Mouse (Mus musculus) CH12.LX (cell line): Measurements from ENCODE around the gene Cacna1c. TPM values are rescaled to one million over a fixed set of nuclear protein-coding genes. Genes with fewer than 3 reads are reported as not detected.

Source experiments
- DNase-seq: peaks from one replicate; pipeline ENCODE4 v3.0.0-alpha.2; 2013; ENCODE audit errors: extremely low read depth
- H3K27ac ChIP-seq: 2 replicates; pipeline ENCODE4 v1.5.1; 2012; ENCODE audit warnings: low read depth, mild to moderate bottlenecking, control low read depth, moderate library complexity; ENCODE audit not compliant: insufficient read depth
- H3K27me3 ChIP-seq: replicated peaks from 2 replicates; pipeline ENCODE3; 2012; ENCODE audit warnings: inconsistent platforms
- H3K36me3 ChIP-seq, 2 experiments: replicated peaks in 1 of 2; 2 replicates each; pipeline versions ENCODE3 to v1.6.1; 2012; ENCODE audit warnings: inconsistent platforms in 1 of 2, low read length in 1 of 2, mild to moderate bottlenecking in 1 of 2, mixed read lengths in 1 of 2, moderate library complexity in 1 of 2; ENCODE audit not compliant: control insufficient read depth in 1 of 2, insufficient read depth in 1 of 2
- H3K4me1 ChIP-seq, 2 experiments: 2 replicates each; pipeline ENCODE4 v1.6.1; 2012; ENCODE audit warnings: inconsistent platforms in 1 of 2, moderate library complexity in 1 of 2; ENCODE audit not compliant: insufficient read depth in 2 of 2, control insufficient read depth in 1 of 2
- H3K4me2 ChIP-seq: 2 replicates; pipeline ENCODE4 v1.6.1; 2012; ENCODE audit warnings: low read depth, mild to moderate bottlenecking, control low read depth; ENCODE audit not compliant: poor library complexity, insufficient read depth, severe bottlenecking
- H3K4me3 ChIP-seq, 3 experiments: fragments of 150-350 bp in 1 of 3; sonication (generic) in 1 of 3; replicated peaks in 1 of 3; 2 replicates each; pipeline versions ENCODE3 to v1.5.1; 2011 to 2012; ENCODE audit warnings: low read depth in 2 of 3, low read length in 2 of 3, mild to moderate bottlenecking in 2 of 3, moderate library complexity in 2 of 3, control low read depth in 1 of 3, improper control_type of control experiment in 1 of 3, inconsistent platforms in 1 of 3, mixed read lengths in 1 of 3; ENCODE audit not compliant: poor library complexity in 1 of 3
- H3K79me2 ChIP-seq: replicated peaks from 2 replicates; pipeline ENCODE4 v1.6.1; 2012; ENCODE audit warnings: mild to moderate bottlenecking, moderate library complexity; ENCODE audit not compliant: control insufficient read depth, poor library complexity, insufficient read depth, severe bottlenecking; ENCODE audit errors: extremely low read depth
- H3K9ac ChIP-seq: 2 replicates; pipeline ENCODE4 v1.6.1; 2012; ENCODE audit warnings: low read depth, mild to moderate bottlenecking, control low read depth, moderate library complexity; ENCODE audit not compliant: insufficient read depth
- H3K9me3 ChIP-seq: replicated peaks from 2 replicates; pipeline ENCODE3; 2012; ENCODE audit warnings: low read length, inconsistent platforms, mixed read lengths
- CHD1 ChIP-seq: IDR thresholded peaks from 2 replicates; pipeline ENCODE4 v1.6.1; 2012; ENCODE audit warnings: low read depth, low read length, improper control_type of control experiment, inconsistent platforms
- CHD2 ChIP-seq: IDR thresholded peaks from 2 replicates; pipeline ENCODE4 v1.6.1; 2011; ENCODE audit warnings: low read length, improper control_type of control experiment
- CTCF ChIP-seq, 2 experiments: IDR thresholded peaks in 1 of 2; conservative IDR thresholded peaks in 1 of 2; 2 replicates each; pipeline ENCODE4 v1.5.1; 2011 to 2012; ENCODE audit warnings: low read depth in 2 of 2, low read length in 2 of 2, improper control_type of control experiment in 1 of 2, inconsistent platforms in 1 of 2, mild to moderate bottlenecking in 1 of 2, moderate library complexity in 1 of 2
- ELF1 ChIP-seq: IDR thresholded peaks from 2 replicates; pipeline ENCODE4 v1.6.1; 2014; ENCODE audit warnings: low read depth, mild to moderate bottlenecking, inconsistent platforms, low read length, improper control_type of control experiment
- EP300 ChIP-seq: IDR thresholded peaks from 2 replicates; pipeline ENCODE4 v1.6.1; 2011; ENCODE audit warnings: low read length, improper control_type of control experiment
- ETS1 ChIP-seq: conservative IDR thresholded peaks from 2 replicates; pipeline ENCODE4 v1.6.1; 2012; ENCODE audit warnings: low read depth, mild to moderate bottlenecking, inconsistent platforms, low read length, improper control_type of control experiment, moderate library complexity
- JUN ChIP-seq: IDR thresholded peaks from 2 replicates; pipeline ENCODE4 v1.6.1; 2011; ENCODE audit warnings: low read depth, mild to moderate bottlenecking, low read length, improper control_type of control experiment, moderate library complexity; ENCODE audit not compliant: insufficient read depth
- MAFK ChIP-seq: IDR thresholded peaks from 2 replicates; pipeline ENCODE4 v1.6.1; 2011; ENCODE audit warnings: low read length, improper control_type of control experiment; ENCODE audit not compliant: insufficient replicate concordance
- MAZ ChIP-seq: IDR thresholded peaks from 2 replicates; pipeline ENCODE4 v1.6.1; 2012; ENCODE audit warnings: low read depth, mild to moderate bottlenecking, inconsistent platforms, low read length, improper control_type of control experiment, moderate library complexity
- MEF2A ChIP-seq: IDR thresholded peaks from 2 replicates; pipeline ENCODE4 v1.6.1; 2014; ENCODE audit warnings: low read depth, mild to moderate bottlenecking, inconsistent platforms, low read length, improper control_type of control experiment, borderline replicate concordance
- MYC ChIP-seq: IDR thresholded peaks from 2 replicates; pipeline ENCODE4 v1.6.1; 2011; ENCODE audit warnings: low read depth, mild to moderate bottlenecking, improper control_type of control experiment, low read length
- PAX5 ChIP-seq: IDR thresholded peaks from 2 replicates; pipeline ENCODE4 v1.6.1; 2012; ENCODE audit warnings: low read length, inconsistent platforms, mixed read lengths
- POLR2A ChIP-seq: IDR thresholded peaks from 2 replicates; pipeline ENCODE4 v1.6.1; 2011; ENCODE audit warnings: low read depth, mild to moderate bottlenecking, improper control_type of control experiment, low read length
- POLR2AphosphoS2 ChIP-seq: IDR thresholded peaks from 2 replicates; pipeline ENCODE4 v1.6.1; 2011; ENCODE audit warnings: low read depth, low read length, improper control_type of control experiment
- RAD21 ChIP-seq: IDR thresholded peaks from 2 replicates; pipeline ENCODE4 v1.6.1; 2011; ENCODE audit warnings: low read depth, mild to moderate bottlenecking, low read length, improper control_type of control experiment, moderate library complexity
- TBP ChIP-seq: conservative IDR thresholded peaks from 2 replicates; pipeline ENCODE4 v1.6.1; 2011; ENCODE audit warnings: low read depth, low read length, improper control_type of control experiment
- TCF12 ChIP-seq: IDR thresholded peaks from 2 replicates; pipeline ENCODE4 v1.6.1; 2014; ENCODE audit warnings: low read depth, mild to moderate bottlenecking, inconsistent platforms, low read length, improper control_type of control experiment
- UBTF ChIP-seq: IDR thresholded peaks from 2 replicates; pipeline ENCODE4 v1.6.1; 2012; ENCODE audit warnings: low read depth, mild to moderate bottlenecking, inconsistent platforms, low read length, improper control_type of control experiment, moderate library complexity
- USF1 ChIP-seq: IDR thresholded peaks from 2 replicates; pipeline ENCODE4 v1.6.1; 2014; ENCODE audit warnings: low read depth, mild to moderate bottlenecking, inconsistent platforms, low read length, improper control_type of control experiment
- ZC3H11A ChIP-seq: IDR thresholded peaks from 2 replicates; pipeline ENCODE4 v1.6.1; 2012; ENCODE audit warnings: low read depth, mild to moderate bottlenecking, inconsistent platforms, low read length, improper control_type of control experiment
- ZKSCAN1 ChIP-seq: IDR thresholded peaks from 2 replicates; pipeline ENCODE4 v1.6.1; 2012; ENCODE audit warnings: low read depth, inconsistent platforms, low read length, improper control_type of control experiment, borderline replicate concordance
- ZMIZ1 ChIP-seq: IDR thresholded peaks from 2 replicates; pipeline ENCODE4 v1.6.1; 2012; ENCODE audit warnings: low read depth, mild to moderate bottlenecking, inconsistent platforms, low read length, improper control_type of control experiment
- dilution Hi-C: fragments of 300-500 bp; cut with MboI; formaldehyde crosslinking; loops from 2 replicates; pipeline ENCODE4 v1.14.3; 2020; ENCODE audit warnings: low sequenced_read_pairs; ENCODE audit not compliant: extremely low pct_unique_long_range_greater_than_20kb, extremely low pct_ligation_motif_present
- in situ Hi-C: fragments of 300-500 bp; cut with MboI; formaldehyde crosslinking; loops from 3 replicates; pipeline ENCODE4 v1.14.3; 2019; ENCODE audit warnings: low sequenced_read_pairs, low pct_ligation_motif_present, low pct_unique_long_range_greater_than_20kb, mixed read lengths
- polyA plus RNA-seq: library from polyadenylated mRNA; unstranded; fragments of >175 nt; gene quantifications from 2 replicates; pipeline ENCODE4 v1.2.1, GENCODE M21; 2012; ENCODE audit warnings: low read depth; ENCODE audit not compliant: insufficient read length
- total RNA-seq, 2 experiments: library from RNA; depleted of rRNA; stranded (reverse); fragments of 300-350 nt in 1 of 2; fragments of >200 nt in 1 of 2; gene quantifications; 2 replicates each; pipeline ENCODE4 v1.2.3; 2012 to 2014

The Cacna1c gene
- total and polyA plus RNA-seq, 3 experiments = 0.04 TPM; not detected in 2

GRCm38 (mm10) chr6:118817928-118818503 is 378.2 kb downstream of the Cacna1c start:
- H3K27me3 ChIP-seq = peaks cover 73% of the 10 kb centered on the region
- no peak for DNase-seq
- no peaks in the 10 kb centered on the region for H3K9me3 ChIP-seq
- H3K4me3 ChIP-seq = no peak overlapping the region
- no peaks in the 10 kb centered on the region for H3K79me2 ChIP-seq
- dilution Hi-C loops (no loop called here), in situ Hi-C loops (no loop called here)
- no peak overlapping the region for H3K9ac ChIP-seq
- TF ChIP-seq EP300 (no peak), ETS1 (no peak), MAZ (no peak), JUN (no peak), CTCF (conservative IDR thresholded peaks at IDR 0.05 in 1 of 2, IDR thresholded peaks at IDR 0.05 in 1 of 2; ENCODE audit: low read depth in 2 of 2, low read length in 2 of 2) (no peak), POLR2A (no peak), RAD21 (no peak), ELF1 (no peak), ZKSCAN1 (no peak), MEF2A (no peak), UBTF (no peak), CHD1 (no peak), TBP (no peak), MYC (no peak), MAFK (no peak), USF1 (no peak), POLR2AphosphoS2 (no peak), TCF12 (no peak), PAX5 (no peak), CHD2 (no peak)
- H3K27ac ChIP-seq = no peak overlapping the region
- H3K4me2 ChIP-seq = no peak overlapping the region
- no peaks in the 10 kb centered on the region for H3K4me1 ChIP-seq
- H3K36me3 ChIP-seq = no peaks in the 10 kb centered on the region

GRCm38 (mm10) chr6:118816253-118816652 is 380.0 kb downstream of the Cacna1c start:
- no peak for TF ChIP-seq ZC3H11A
- TF ChIP-seq ETS1 = no peak
- TF ChIP-seq ZMIZ1 = no peak
- no peak for TF ChIP-seq MYC
- TF ChIP-seq, all 38 proteins: peak for 0
- H3K27ac ChIP-seq = no peak overlapping the region
- no peaks in the 10 kb centered on the region for H3K36me3 ChIP-seq
- DNase-seq = no peak
- no peak overlapping the region for H3K4me3 ChIP-seq
- H3K9ac ChIP-seq = no peak overlapping the region
- H3K4me2 ChIP-seq = no peak overlapping the region
- no peaks in the 10 kb centered on the region for H3K4me1 ChIP-seq
- peaks cover 74% of the 10 kb centered on the region for H3K27me3 ChIP-seq
- dilution Hi-C loops = no loop called here
- H3K9me3 ChIP-seq = no peaks in the 10 kb centered on the region
- in situ Hi-C loops = no loop called here
- H3K79me2 ChIP-seq = no peaks in the 10 kb centered on the region
